Mouse (Mus musculus) small intestine, adult 2 months (tissue): ENCODE measurements around the gene Pou5f1.

ENCODE experiments used
- CTCF ChIP-seq: fragments of 200-500 bp; IDR thresholded peaks from 2 replicates; pipeline ENCODE4 v1.5.1; 2012; ENCODE audit warnings: low read depth, mild to moderate bottlenecking, control low read depth, inconsistent platforms, low read length, moderate library complexity, mixed read lengths; ENCODE audit not compliant: insufficient replicate concordance, insufficient read length; ENCODE audit errors: extremely low read depth
- POLR2A ChIP-seq: fragments of 200-500 bp; IDR thresholded peaks from 2 replicates; pipeline ENCODE4 v1.6.1; 2012; ENCODE audit warnings: low read depth, mild to moderate bottlenecking, control low read depth, inconsistent platforms, low read length, moderate library complexity

- TF ChIP-seq POLR2A (no peak), CTCF (no peak)
Observed at GRCm38 (mm10) chr17:35524354-35524753, 18.5 kb downstream of the Pou5f1 start.
